Mouse (Mus musculus) naive thymus-derived CD4-positive, alpha-beta T cell, adult 2 months (primary cell): ENCODE data around the gene Tet3.

Experiments used
- DNase-seq: peaks from one replicate; pipeline ENCODE4 v3.0.0-alpha.2; 2011; ENCODE audit warnings: low read depth

Tet3 gene

GRCm38 (mm10) chr6:83459034-83459644, at the start of gene Tet3:
TSS of gene Tet3 (minus strand) at chr6:83459084.
- no peak for DNase-seq

DNA sequence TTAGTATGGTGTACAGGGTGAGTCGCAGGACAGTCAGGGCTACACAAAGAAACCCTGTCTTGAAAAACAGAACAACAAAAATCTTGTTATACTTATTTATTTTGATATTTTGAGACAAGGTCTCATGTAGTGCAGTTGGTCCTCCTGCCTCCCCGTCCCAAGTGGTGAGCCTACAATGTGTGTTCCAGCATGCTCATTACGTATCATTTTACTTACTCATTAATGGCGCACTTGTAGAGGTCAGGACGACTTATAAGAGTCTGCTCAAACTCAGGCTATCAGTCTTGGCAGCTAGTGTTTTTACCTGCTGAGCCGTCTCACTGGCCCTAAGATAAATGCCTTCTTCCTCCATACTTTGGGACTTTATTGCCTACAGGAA, 48.3 kb upstream of the Tet3 start:
- no peak for DNase-seq

GRCm38 (mm10) chr6:83506258-83507167, 47.6 kb upstream of the Tet3 start, which contains the start of gene Dguok:
TSS of gene Dguok (minus strand) at chr6:83506969.
- peak; percentile 99 for DNase-seq

- no peak for DNase-seq
These were observed 46.7 kb upstream of the Tet3 start for GRCm38 (mm10) chr6:83505554-83505953.

DNA sequence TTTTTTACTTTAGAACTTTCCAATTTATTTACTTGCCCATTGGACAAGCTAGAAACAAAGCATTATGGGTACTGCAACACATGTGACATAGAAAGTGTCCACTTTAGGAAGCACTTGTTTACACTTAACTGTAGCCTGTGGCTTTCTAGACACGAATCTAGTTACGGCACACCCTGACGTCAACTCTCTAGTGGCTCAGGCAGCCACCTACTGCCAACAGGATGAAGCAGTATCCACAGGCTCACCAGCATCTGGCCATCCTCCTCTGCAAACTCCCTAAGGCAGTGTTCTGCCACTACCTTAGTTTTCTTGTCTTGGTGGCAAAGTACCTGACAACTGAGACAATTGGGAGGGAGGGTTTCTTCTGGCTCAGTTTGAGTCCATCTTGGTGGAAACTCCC, 44.5 kb upstream of the Tet3 start:
- peak; percentile 43 for DNase-seq

DNA sequence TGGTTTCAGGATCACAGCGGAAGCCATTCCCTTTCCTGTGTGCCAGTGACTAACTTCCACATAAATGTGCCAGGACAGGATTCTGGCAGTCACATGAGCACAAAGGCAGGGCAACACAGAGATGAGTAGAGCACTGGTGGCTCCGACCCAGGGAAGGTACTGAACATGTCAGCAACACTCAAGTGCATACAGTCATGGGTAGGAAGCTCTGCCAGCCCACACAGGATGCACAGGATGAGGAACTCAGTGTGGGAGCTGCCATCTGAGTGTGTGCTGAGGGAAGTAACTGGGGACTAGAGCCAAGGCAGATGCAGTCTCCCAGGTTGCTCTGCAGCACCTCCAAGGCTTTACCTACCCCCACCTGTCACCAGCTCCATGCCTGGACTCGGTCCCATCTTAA, 43.8 kb upstream of the Tet3 start:
- DNase-seq: no peak

DNA sequence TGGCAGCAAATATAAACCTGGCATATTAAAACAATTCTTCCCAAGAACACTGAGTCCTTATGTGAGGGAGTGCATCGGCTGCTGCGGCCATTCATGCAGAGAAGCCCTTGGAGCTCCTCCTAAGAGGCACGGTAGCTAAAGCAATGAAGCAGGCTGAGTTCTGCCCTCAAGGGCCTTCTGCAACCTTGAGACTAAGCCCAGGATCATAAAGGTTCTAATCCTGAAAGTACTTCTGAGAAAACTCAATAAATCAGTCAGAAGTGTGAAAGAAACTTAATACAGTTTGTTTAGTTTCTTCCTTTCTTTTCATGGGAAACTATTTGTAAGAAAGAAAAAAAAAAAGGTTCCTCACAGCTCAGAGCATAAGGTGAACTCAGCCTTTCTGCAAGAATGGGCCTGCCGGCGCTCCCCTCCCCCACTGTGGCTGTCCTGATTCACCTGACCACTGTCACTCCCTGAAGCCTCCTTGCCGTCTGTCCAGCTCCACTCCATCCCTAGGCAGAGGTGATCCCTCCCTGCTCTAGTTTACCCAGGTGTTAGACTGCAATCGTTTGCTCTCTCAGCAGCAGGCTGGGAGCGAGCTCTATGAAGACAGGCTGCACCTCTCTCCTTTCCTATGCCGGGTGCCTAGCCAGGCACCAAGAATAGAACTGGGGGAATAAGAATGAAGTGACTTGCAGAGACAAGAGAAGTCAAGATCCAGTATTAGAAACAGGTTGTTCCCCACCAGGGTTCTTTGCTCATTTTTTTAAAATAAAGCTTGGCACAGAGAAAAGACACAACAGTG, 42.8 kb upstream of the Tet3 start:
- DNase-seq: no peak

DNA sequence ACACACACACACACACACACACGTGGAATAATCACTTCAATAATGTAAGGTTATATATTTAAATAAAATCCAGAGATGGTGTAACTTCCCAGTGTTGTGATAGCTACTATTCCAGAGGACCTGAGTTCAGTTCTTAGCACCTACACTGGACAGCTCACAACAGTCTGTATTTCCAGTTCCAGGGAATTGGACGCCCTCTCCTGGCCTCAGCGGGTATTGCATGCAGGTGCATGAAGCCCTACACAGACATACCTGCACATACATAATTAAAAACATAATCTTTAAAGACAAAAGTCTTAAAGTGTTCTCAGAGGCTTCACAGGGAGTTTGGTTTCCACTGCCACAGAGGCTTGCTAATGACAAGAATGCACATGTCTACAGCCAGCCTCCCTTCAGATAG, 41.6 kb upstream of the Tet3 start:
- DNase-seq: peak; percentile 48

GRCm38 (mm10) chr6:83499078-83499477, 40.2 kb upstream of the Tet3 start:
- DNase-seq: no peak

DNA sequence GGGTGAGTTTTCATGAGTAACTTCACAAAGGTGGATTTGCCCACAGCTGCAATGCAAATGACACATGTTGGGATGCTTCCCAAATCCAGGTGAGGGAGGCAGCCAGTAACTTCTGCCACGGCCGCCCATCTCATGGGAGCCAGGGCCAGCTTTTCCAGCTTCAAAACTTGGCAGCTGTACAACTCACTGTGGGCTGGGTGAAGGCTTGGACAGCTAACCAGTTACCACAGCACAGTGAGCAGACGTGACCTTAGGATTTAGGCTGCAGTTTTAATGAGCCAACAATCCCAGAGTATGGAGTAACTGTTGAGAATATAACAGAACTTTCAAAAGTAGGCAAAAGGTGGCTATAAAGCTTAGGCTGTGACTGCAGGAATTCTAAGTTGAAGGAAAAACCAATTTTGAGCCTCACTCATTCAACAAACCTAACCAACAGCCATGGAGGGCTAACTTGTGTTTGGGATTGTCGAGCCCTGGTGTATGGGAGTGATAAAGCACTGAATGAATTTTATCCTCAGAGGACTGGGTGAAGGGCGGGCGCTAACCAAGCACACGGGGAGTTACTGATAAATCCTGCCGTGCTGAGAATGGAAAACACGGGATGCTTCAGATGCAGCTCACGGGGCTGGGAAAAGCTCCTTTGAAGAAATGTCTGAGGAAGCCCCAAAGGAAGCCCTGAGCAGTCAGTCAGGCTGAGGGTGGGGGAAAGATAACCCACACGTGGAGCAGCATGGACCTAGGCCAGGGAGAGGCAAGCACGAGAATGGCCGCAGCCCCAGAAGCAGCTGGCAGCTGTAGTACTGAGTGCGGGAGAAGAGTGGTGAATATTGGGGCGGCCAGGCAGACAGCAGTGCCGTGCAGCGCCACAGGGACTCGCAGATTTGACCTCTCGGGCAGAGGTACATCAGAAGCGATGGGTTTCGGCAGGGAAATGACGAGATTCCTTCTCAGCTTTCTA, 38.1 kb upstream of the Tet3 start:
- no peak for DNase-seq

DNA sequence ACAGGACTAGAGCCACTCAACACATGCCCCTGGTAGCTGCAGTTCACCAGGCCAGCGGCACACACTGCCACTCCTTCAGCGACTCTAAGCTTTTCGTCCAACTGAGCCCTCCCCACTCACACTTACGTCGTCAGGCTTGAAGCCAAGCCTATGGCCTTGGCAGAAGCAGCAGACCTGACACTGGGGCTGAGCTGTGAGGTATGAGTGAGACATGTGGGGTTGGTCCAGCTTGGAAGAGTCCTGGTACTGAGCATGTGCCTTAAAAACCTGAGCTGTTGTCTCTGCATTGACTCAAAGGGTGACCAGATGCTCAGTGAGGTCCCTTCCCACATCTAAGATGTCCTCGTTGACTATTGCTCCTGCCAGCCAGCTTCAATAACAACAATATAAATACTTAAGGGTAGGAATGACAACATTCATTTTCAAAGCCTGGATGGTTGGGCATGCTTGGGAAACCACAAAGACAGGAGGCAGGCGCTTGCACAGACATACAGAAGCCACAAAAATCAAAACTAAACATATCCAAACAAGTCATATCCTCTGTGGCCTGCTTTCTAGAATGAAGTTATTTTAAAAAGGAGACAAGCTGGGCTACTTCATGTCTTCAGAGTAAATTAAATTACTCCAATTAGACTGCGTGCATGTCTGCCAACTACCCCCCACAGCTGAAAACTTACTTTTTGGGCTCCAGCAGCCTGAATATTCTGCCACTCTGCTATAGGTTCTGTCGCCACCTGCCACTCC, 37.3 kb upstream of the Tet3 start:
- DNase-seq: no peak

DNA sequence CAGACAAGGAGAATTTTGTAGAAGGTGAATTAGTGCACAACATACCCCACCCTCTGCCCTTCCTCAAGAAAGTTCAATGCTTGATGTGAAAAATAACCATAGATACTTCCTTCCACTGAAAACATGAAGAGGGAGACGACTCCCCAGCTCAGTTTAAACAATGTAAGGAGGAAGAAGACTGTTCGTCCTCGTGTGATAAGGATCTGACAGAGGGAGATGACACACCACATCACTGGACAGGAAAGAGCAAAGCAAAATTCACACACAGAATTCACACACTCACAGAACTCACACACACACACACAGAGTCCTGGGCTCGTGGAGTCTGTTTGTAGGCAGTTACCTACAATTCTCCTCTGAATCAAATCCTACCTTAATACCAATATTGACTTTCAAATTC, 31.7 kb upstream of the Tet3 start:
- DNase-seq: peak; percentile 46

DNA sequence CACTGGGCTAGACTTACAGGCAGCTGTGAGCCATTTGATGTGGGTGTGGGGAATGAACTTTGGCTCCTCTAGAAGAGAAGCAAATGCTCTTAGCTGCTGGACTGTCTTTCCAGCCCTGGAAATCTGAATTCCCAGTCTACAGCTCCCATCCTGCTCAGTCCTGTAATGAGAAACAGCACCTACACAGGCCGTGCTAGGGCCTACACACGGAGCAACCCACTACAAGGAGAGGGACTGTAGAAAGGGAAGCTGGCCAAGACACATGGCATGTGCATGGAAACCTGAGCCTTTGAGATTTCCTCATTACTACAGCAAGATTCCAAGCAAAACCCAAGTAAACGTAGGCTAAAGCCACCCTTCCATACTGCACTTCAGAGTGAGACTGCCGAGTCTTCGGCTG, 29.3 kb upstream of the Tet3 start:
- DNase-seq: no peak

DNA sequence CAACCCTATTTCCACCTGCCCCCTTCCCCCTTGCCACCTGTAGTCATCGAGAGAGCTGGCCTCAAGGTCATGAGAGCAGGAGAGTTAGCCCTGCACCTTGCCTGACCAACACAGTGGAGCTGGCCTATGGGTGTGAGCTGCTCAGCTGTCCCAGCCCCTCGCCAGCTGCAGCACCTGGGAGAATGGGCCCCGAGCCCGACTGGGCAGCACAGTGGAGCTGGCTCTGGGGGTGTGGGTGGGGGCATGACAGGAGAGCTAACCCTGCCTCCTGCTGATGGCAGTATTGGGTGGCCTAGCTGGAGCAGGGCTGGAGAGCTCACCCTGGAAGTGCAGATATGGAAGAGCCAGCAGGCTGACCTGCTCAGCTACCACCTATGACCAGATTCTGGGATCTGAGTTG, 28.4 kb upstream of the Tet3 start:
- no peak for DNase-seq

GRCm38 (mm10) chr6:83485854-83486253, 27.0 kb upstream of the Tet3 start:
- DNase-seq: no peak

DNA sequence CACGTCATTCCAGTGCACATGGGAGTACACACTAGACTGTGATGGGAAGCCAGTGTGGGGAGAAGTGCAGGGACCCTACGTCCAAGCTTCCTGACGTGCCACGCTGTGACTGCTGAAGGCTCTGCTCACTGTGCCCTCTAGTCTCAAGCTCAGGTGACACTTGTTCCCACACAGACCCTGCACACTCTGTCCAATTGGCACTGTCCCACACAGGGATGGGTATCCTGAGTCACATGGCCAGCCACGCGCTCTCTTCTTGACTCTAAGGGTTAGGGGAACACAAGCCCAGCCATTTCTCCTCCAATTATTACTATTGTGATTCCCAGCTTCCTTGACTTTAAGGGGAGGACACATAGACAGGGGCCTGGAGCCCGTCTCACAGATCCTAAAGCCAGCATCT, 24.9 kb upstream of the Tet3 start:
- DNase-seq: no peak

- no peak for DNase-seq
These were observed 23.7 kb upstream of the Tet3 start for GRCm38 (mm10) chr6:83482418-83483085.

- DNase-seq: no peak
These were observed 21.3 kb upstream of the Tet3 start for GRCm38 (mm10) chr6:83480019-83480655.

DNA sequence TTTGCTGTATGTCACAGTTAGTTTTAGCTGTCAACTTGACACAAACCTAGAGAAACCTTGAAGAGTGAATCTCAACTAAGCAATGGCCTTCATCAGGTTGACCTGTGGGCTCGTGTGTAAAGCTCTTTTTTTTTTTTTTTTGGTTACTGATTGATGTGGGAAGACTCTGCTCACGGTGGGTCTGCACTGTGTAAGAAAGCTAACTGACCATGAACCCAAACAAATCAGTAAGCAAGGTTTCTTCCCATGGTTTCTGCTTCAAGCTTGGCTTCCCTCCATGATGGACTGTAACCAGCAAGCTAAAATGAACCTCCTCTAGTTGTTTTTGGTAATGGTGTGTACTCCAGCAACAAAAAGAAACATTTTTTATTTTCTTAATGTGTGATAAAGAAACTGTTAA, 20.3 kb upstream of the Tet3 start:
- no peak for DNase-seq

- peak; percentile 29 for DNase-seq
These were observed 19.7 kb upstream of the Tet3 start for GRCm38 (mm10) chr6:83478628-83479027.
